Mouse (Mus musculus) forebrain, embryonic 10.5 days (tissue): ENCODE results near the gene Lsp1. TPM values are rescaled to one million over a fixed set of nuclear protein-coding genes. Genes with fewer than 3 reads are reported as not detected.

Experiments
- DNase-seq: peaks from one replicate; pipeline ENCODE4 v3.0.0-alpha.2; 2017; ENCODE audit warnings: low spot score; ENCODE audit errors: extremely low spot score
- H3K27ac ChIP-seq: fragments of 300-500 bp; sonication (generic); 2 replicates; pipeline ENCODE4 v1.5.1; 2016; ENCODE audit warnings: mild to moderate bottlenecking
- H3K27me3 ChIP-seq: fragments of 300-500 bp; sonication (generic); 2 replicates; pipeline ENCODE4 v1.6.1; 2016; ENCODE audit warnings: mild to moderate bottlenecking; ENCODE audit not compliant: poor library complexity, severe bottlenecking
- H3K36me3 ChIP-seq: fragments of 300-500 bp; sonication (generic); replicated peaks from 2 replicates; pipeline ENCODE4 v1.6.1; 2016; ENCODE audit warnings: mild to moderate bottlenecking, moderate library complexity
- H3K4me1 ChIP-seq: fragments of 300-500 bp; sonication (generic); 2 replicates; pipeline ENCODE4 v1.6.1; 2016
- H3K4me3 ChIP-seq: fragments of 300-500 bp; sonication (generic); 2 replicates; pipeline ENCODE4 v1.5.1; 2016; ENCODE audit warnings: mild to moderate bottlenecking, moderate library complexity
- H3K9me3 ChIP-seq: fragments of 300-500 bp; sonication (generic); 2 replicates; pipeline ENCODE4 v1.6.1; 2016; ENCODE audit warnings: mild to moderate bottlenecking, moderate library complexity
- WGBS: fragments of 180-500 bp; shearing (Covaris S2); methylation state at CpG from one replicate; pipeline ENCODE4 v1.1.7; 2016; 5-methylcytosine and 5-hydroxymethylcytosine counted together
- polyA plus RNA-seq: library from polyadenylated mRNA; unstranded; fragments of >200 nt; fragmentation: Nextera tagmentation; extraction: Ambion mirVana; gene quantifications from 2 replicates; pipeline ENCODE4 v1.2.1, GENCODE M21; 2016

The Lsp1 gene
- polyA plus RNA-seq, 1 experiment from 2014 or later, result 12.0 TPM

GRCm38 (mm10) chr7:142498575-142498974 lies 38.0 kb downstream of the Lsp1 start, which contains the start of gene Tnnt3:
Gene Tnnt3, plus strand, starts transcription at chr7:142498836.
- Histone ChIP-seq H3K4me3 (no peak within 1 kb of the TSS), H3K27ac (peak within 1 kb of the TSS; percentile 4; the same call in 1 of the 2 replicates), H3K27me3 (no peaks in the 10 kb centered on the region), H3K4me1 (no peaks in the 10 kb centered on the region), H3K9me3 (no peaks in the 10 kb centered on the region), H3K36me3 (no peaks in the 10 kb centered on the region)
- WGBS, result 80% methylated on average over 2 of the region's 2 CpGs
- DNase-seq, result no peak

- Histone ChIP-seq H3K27ac (peak overlapping the region; percentile 4; the same call in 1 of the 2 replicates), H3K27me3 (no peaks in the 10 kb centered on the region), H3K4me3 (no peak overlapping the region), H3K4me1 (no peaks in the 10 kb centered on the region), H3K36me3 (no peaks in the 10 kb centered on the region), H3K9me3 (no peaks in the 10 kb centered on the region)
- WGBS, result 80% methylated on average over 5 of the region's 5 CpGs
- no peak for DNase-seq
Measured at GRCm38 (mm10) chr7:142499010-142499721, 38.6 kb downstream of the Lsp1 start.

- no peaks in the 10 kb centered on the region for H3K36me3 ChIP-seq
- peaks cover 5% of the 10 kb centered on the region for H3K4me1 ChIP-seq
- no peak overlapping the region for H3K4me3 ChIP-seq
- no peaks in the 10 kb centered on the region for H3K27me3 ChIP-seq
- no peak for DNase-seq
- H3K9me3 ChIP-seq, result no peaks in the 10 kb centered on the region
- 81% methylated on average over 1 of the region's 1 CpGs for WGBS
- H3K27ac ChIP-seq, result no peak overlapping the region
Measured at GRCm38 (mm10) chr7:142500032-142500431, 39.4 kb downstream of the Lsp1 start.

- H3K9me3 ChIP-seq, result no peaks in the 10 kb centered on the region
- no peak overlapping the region for H3K4me3 ChIP-seq
- no peaks in the 10 kb centered on the region for H3K36me3 ChIP-seq
- H3K4me1 ChIP-seq, result peaks cover 34% of the 10 kb centered on the region
- H3K27ac ChIP-seq, result no peak overlapping the region
- 84% methylated on average over 4 of the region's 4 CpGs for WGBS
- no peak for DNase-seq
- no peaks in the 10 kb centered on the region for H3K27me3 ChIP-seq
Measured at GRCm38 (mm10) chr7:142503206-142503605, 42.6 kb downstream of the Lsp1 start.

GRCm38 (mm10) chr7:142505942-142506341 lies 45.3 kb downstream of the Lsp1 start:
- WGBS, result 18% methylated on average over 2 of the region's 2 CpGs
- peaks cover 51% of the 10 kb centered on the region for H3K4me1 ChIP-seq

GRCm38 (mm10) chr7:142506501-142506900 lies 45.9 kb downstream of the Lsp1 start:
- DNase-seq, result no peak
- no peaks in the 10 kb centered on the region for H3K9me3 ChIP-seq
- peaks cover 55% of the 10 kb centered on the region for H3K4me1 ChIP-seq
- peak overlapping the region; percentile 78 for H3K27ac ChIP-seq
- H3K36me3 ChIP-seq, result no peaks in the 10 kb centered on the region
- H3K4me3 ChIP-seq, result no peak overlapping the region
- 38% methylated on average over 4 of the region's 4 CpGs for WGBS
- H3K27me3 ChIP-seq, result no peaks in the 10 kb centered on the region

More at GRCm38 (mm10) chr7:142505942-142506341, 45.3 kb downstream of the Lsp1 start:
- H3K27ac ChIP-seq, result peak overlapping the region; percentile 78
- no peak overlapping the region for H3K4me3 ChIP-seq
- H3K27me3 ChIP-seq, result no peaks in the 10 kb centered on the region
- DNase-seq, result no peak
- no peaks in the 10 kb centered on the region for H3K36me3 ChIP-seq
- H3K9me3 ChIP-seq, result no peaks in the 10 kb centered on the region

- no peak for DNase-seq
- Histone ChIP-seq H3K27me3 (no peaks in the 10 kb centered on the region), H3K4me1 (peaks cover 55% of the 10 kb centered on the region), H3K9me3 (no peaks in the 10 kb centered on the region), H3K4me3 (no peak overlapping the region), H3K36me3 (no peaks in the 10 kb centered on the region), H3K27ac (peak overlapping the region; percentile 78)
- WGBS, result 94% methylated on average over 9 of the region's 9 CpGs
Measured at GRCm38 (mm10) chr7:142507453-142507852, 46.8 kb downstream of the Lsp1 start.

GRCm38 (mm10) chr7:142509518-142509917 lies 48.9 kb downstream of the Lsp1 start:
- H3K27me3 ChIP-seq, result no peaks in the 10 kb centered on the region
- DNase-seq, result no peak
- H3K36me3 ChIP-seq, result no peaks in the 10 kb centered on the region
- peak overlapping the region; percentile 90 for H3K27ac ChIP-seq
- no peak overlapping the region for H3K4me3 ChIP-seq
- H3K9me3 ChIP-seq, result no peaks in the 10 kb centered on the region
- WGBS, result 66% methylated on average over 14 of the region's 14 CpGs
- peaks cover 55% of the 10 kb centered on the region for H3K4me1 ChIP-seq

- no peaks in the 10 kb centered on the region for H3K27me3 ChIP-seq
- no peaks in the 10 kb centered on the region for H3K36me3 ChIP-seq
- peak overlapping the region; percentile 90 for H3K27ac ChIP-seq
- H3K4me3 ChIP-seq, result no peak overlapping the region
- no peaks in the 10 kb centered on the region for H3K9me3 ChIP-seq
- peaks cover 48% of the 10 kb centered on the region for H3K4me1 ChIP-seq
- 15% methylated on average over 12 of the region's 12 CpGs for WGBS
- peak; percentile 66 for DNase-seq
Measured at GRCm38 (mm10) chr7:142510021-142510777, 49.6 kb downstream of the Lsp1 start.

- WGBS, result 88% methylated on average over 4 of the region's 4 CpGs
- Histone ChIP-seq H3K27ac (0 out of 2 replicates have a peak overlapping the region, but pooled peaks have one; percentile 22), H3K4me1 (peaks cover 35% of the 10 kb centered on the region)
Measured at GRCm38 (mm10) chr7:142514048-142514447, 53.4 kb downstream of the Lsp1 start.

GRCm38 (mm10) chr7:142516221-142516978 lies 55.8 kb downstream of the Lsp1 start:
- DNase-seq, result no peak
- peak overlapping the region; percentile 81 for H3K27ac ChIP-seq

More at GRCm38 (mm10) chr7:142514048-142514447, 53.4 kb downstream of the Lsp1 start:
- Histone ChIP-seq H3K9me3 (no peaks in the 10 kb centered on the region), H3K36me3 (no peaks in the 10 kb centered on the region), H3K27me3 (no peaks in the 10 kb centered on the region), H3K4me3 (no peak overlapping the region)
- no peak for DNase-seq

GRCm38 (mm10) chr7:142517531-142517930 lies 56.9 kb downstream of the Lsp1 start:
- Histone ChIP-seq H3K9me3 (no peaks in the 10 kb centered on the region), H3K27me3 (no peaks in the 10 kb centered on the region), H3K4me1 (peaks cover 20% of the 10 kb centered on the region), H3K4me3 (no peak overlapping the region), H3K27ac (no peak overlapping the region), H3K36me3 (no peaks in the 10 kb centered on the region)
- DNase-seq, result no peak
- 86% methylated on average over 3 of the region's 3 CpGs for WGBS

More at GRCm38 (mm10) chr7:142516221-142516978, 55.8 kb downstream of the Lsp1 start:
- no peaks in the 10 kb centered on the region for H3K27me3 ChIP-seq
- H3K9me3 ChIP-seq, result no peaks in the 10 kb centered on the region
- 61% methylated on average over 21 of the region's 21 CpGs for WGBS
- H3K36me3 ChIP-seq, result no peaks in the 10 kb centered on the region
- H3K4me1 ChIP-seq, result peaks cover 15% of the 10 kb centered on the region
- no peak overlapping the region for H3K4me3 ChIP-seq
